Mouse (Mus musculus) lung, postnatal 4 days (tissue): Measurements from ENCODE around the gene Slc12a3.

Experiments
- DNase-seq, 2 experiments: peaks; one replicate each; pipeline ENCODE4 v3.0.0; 2021

The Slc12a3 gene

DNA sequence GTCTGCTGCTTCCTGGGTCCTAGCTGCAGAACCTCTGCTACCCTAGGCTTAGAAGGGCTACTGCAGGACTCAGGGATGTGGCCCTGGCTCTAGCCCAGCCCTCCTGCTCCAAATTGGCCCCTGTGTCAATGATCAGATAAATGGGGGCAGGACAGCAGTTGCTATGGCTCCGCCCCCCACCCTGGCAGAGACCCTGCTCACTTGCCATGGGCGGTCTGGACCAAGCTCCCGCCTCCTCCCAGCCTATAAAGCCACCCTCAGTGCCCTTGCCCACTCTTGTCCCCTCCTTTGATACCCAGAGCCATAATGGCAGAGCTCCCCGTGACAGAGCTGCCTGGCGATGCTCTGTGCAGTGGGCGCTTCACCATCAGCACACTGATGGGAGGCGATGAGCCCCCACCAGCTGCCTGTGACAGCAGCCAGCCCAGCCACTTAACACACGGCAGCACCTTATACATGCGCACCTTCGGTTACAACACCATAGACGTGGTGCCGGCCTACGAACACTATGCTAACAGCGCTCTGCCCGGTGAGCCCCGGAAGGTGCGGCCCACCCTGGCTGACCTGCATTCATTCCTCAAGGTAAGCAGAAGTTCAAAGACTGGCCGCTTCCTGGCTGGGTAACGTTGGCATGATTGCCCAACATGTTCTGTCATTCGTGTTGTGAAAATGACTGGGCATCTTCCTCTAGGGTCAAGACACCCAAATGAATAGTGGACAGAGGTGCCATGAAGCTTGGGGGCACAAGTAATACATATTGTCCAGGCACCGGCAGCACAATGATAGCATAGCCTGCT lies at the start of gene Slc12a3:
TSS of gene Slc12a3 (plus strand) at position 270 of the 797 bp plus-strand sequence.
- DNase-seq: no peak

DNA sequence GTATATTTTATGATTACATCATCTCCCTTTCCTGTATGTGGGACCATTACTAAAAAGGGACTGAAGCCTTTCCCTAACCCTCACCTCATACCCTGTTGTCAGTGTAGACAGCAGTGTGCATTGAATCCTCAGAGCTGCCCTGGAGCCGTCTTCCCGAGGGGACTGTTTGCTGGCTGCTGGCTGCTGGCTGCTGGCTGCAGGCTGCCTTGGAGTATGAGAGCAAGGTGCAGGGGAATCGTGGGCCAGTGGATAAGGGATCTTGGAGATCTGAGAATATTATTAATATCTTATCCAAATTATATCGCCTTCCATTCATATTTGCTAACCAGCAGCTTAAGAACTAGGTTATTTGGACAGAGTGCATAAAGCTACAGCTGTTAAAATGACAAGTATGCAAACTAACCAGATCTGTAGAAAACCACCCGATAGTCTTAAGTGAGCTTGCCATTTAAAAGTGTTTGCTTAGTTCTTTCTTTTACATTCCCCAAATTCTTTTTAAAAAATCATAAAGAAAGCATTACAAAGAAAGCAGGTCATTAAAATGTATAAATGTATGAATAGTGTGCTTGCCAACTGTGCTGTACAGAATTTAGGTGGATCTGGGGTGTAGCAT lies 48.9 kb upstream of the Slc12a3 start:
- DNase-seq: no peak

DNA sequence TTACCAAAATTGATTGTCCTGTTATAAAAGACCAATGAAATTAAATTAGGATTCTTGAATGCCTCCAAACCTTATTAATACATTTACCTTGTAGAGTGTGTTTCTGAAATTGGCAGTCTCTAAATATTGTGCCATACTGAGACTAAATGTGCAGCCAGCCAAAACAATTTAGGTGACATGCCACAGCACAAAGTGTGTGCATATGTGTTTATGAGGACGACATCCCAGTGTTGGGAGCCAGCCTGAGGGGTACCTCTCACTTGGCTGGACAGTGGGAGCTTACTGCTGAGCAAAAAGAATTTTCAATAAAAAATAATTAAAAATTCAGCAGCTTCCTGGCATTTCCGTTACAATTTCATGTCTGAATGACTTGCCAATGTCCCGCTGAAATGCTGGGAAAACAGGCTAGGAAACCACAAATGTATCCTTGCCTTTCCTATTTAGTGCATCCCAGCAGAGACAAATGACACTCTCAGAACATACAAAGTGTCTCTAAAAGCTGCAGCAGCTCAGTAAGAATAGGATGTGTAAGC lies 46.5 kb upstream of the Slc12a3 start:
- no peak for DNase-seq

DNA sequence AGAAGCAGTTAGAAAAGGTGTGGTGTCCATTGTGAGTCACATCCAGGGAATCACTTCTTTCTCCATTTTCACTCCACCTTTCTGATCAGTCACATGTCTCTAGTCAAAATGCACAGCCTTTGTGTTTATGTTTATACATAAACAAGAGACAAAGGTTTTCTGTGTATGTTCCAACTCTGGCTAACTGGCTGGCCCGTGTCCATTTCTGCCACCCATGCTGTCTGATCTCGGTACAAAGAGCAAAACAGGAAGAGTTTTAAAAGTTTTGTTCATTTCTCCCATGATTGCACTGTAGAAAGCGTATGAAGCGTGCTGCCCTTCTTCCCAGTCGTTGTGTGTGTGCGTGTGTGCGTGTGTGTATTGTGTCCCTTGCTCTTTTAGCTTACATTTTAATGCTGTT lies 44.8 kb upstream of the Slc12a3 start:
- DNase-seq: no peak

DNA sequence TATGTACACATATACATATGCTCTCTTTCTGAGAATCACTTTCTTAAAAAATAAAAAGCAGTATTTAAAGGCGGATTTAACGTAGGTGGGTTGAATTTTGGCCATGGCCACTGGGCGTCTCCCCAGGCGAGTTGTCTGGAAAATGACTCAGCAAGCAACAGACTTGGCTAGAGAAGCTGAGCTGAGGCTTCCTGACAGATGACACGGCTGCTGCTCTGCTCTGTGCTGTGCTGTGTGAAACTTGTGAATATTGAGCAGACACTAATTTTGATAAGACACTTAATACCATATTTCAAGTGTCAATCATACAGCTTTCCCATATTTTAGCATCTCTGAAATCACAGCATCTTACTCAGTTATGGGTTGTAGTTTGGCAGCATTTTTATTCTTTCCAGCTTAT lies 38.4 kb upstream of the Slc12a3 start:
- DNase-seq: no peak

DNA sequence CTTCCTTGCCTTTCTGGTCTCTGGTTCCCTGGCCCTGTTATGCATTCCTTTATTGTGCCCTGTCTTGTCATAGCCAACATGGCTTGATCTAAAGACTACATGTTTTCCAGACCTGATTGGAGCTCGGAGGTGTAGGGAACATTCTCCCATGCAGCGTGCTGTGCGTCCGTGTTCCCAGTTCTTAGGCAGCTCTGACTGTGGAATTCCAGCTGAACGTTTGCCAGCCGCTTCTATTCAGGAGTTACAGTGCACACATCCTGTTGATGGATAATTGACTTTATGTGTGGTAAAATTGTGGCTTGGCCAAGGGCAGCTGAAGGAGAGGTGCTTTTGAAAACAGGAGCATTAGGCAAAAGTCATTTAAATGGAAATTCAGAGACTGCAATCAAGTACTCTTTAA lies 36.9 kb upstream of the Slc12a3 start:
- DNase-seq: no peak

DNA sequence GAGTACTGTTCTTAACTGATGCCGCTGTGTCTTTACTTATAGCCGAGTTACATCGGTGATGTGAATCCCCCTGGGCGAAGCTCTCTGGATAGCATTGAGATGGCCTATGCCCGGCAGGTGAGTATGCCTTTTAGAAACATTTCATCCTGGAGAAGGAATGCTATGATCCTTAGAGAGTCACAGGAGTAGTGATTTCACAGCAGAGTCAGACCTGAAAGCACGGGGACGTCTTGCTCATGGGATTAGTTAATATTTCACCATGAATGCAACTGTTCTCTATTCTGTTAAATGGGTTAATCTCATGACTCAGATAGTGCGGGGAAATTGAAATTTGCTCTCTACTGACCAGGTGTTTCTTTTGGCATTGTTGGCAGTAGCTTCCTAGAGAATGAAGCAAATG lies 36.4 kb upstream of the Slc12a3 start:
- DNase-seq: no peak

DNA sequence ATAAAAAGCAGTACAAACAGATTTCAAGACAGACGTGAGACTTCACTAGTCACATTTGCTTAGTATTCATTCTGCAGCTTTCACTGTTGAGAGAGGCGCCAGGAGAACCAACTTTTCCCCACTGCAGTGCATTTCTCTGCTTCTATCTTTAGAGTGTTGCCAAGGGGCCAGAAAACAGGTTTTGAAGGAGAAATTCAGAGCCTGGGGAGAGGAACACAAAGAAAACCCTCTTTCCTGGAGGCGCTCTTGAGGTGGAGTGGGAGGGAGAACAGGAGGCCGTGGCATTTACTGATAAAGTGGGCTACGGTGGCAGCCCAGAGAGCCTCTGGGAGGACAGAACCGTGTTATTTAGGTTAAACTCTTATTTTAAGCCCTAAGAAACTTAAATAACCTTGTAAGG lies 33.3 kb upstream of the Slc12a3 start:
- DNase-seq: peak in 1 of 2 experiments; percentile 25

DNA sequence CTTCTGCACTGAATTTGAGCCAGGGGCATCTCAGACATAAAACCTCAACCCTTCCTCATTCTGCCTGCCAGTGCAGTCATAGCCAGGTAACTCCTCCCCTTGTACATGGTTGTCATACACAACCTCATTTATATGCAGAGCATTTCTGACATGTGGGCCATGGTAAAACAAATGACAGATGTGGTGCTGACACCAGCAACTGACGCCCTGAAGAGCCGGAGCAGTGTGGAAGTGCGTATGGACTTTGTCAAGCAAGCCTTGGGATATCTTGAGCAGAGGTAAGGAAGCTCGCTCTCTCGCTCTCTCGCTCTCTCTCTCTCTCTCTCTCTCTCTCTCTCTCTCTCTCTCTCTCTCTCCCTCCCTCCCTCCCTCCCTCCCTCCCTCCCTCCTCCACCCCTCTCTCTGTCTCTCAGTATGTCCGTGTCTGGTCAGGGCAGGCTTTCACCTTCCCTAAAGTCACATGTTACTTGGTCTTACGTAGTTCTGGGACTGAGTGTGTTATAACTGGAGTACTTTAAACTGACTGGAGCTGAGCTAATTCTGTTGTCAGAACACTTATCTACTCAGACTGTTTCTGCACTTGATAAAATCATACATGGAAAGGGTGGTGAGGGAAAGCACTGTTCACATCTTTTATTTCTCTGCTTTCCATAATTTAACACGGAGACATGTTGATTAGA lies 32.5 kb upstream of the Slc12a3 start:
- no peak for DNase-seq

DNA sequence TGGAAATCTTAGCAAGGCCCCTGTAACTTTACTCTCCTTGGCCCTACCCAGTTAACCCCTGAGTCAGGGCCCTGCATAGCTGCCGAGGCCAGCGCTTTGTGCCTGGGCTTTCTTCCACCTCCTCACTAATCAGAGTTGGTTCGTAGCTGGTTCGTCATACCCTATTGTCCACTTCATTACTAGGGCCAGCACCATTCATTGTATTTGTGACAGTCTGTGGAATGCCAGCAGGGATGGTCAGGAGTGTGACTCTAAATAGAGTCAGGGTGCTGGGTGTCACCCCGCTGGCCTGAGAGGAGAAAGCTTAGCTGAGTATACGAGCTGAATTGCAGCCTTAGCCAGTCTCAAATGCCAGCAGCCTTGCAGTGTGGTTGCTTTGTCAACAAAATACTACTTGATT lies 31.9 kb upstream of the Slc12a3 start:
- DNase-seq: no peak

DNA sequence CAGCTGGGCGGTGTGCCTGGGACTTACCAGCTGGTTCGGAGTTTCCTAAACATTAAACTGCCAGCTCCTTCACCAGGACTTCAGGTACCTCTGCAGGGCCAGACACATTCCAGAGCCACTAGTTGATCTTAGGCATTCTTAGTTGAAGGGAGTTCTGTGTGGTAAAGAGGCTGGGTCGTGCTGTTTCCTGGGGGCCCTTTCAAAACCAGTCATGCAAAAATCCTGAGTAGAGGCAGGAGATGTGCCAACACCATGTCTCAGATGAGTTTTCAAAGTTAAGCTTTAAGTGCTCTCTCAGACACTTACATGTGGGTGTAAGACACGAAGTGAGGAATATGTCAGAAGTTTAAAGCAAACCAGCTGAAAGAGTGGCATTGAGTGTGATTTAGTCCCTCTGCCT lies 28.2 kb upstream of the Slc12a3 start:
- DNase-seq: peak in 1 of 2 experiments; percentile 45

DNA sequence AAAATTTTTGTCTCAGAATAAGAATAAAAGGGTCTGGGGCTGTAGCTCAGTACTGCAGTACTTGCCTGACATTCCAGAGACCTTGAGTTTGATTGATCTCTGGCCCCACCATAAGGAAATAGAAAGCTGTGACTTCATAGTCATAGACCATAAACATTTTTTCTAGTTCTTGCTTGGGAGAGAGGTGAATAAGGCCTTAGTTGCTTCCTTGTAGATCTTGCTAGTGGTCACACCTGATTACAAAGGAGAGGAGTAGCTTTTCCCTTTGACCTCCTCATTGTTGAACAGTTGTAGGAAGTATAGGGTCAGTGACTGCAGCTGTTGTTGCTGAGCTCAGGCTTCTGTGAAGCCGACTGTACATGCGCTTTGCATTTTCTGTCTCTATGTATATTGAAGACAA lies 24.6 kb upstream of the Slc12a3 start:
- no peak for DNase-seq

DNA sequence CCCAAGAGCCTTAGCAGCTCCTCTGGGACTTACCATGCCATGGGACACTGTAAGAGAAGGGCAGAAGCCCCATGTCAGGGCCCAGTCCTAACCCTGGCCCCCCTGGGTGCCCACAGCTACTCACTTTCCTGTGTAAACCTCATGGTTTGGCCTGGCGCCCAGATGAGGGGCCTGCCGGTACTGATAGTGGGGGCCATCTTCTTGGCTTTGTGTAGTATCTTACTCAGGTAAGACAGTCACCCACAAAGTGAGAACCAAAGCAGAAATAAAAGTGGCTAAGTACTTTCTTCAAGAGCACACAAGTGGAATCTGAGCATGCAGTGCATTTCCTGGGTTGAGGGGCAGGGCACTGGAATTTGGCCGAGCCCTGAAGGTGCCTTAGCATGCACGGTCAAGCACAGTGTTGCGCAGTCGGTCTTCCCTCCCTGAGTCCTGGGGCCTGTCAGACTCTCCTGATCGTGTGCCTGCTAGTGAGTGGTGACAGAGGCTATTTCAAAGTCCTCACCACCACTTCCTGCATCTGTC lies 21.9 kb upstream of the Slc12a3 start:
- DNase-seq: peak; percentile 62 to 85

DNA sequence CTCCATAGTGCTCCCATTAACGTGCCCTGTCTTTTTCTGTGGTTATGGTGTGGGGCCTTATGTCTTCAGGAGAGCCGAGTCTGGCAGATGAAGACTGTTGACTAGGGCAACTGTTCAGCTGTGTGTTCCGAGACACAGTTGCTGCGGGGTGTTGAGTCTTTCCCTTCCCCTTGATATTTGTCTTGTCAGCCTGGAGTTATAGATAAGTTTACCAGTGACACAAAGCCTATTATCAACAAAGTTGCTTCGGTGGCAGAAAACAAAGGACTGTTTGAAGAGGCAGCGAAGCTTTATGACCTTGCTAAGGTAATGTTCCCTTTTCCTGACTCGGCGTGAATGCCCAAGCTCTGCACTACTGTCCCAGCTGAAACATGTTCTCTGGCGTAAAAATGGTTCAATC lies 21.3 kb upstream of the Slc12a3 start:
- DNase-seq: no peak

DNA sequence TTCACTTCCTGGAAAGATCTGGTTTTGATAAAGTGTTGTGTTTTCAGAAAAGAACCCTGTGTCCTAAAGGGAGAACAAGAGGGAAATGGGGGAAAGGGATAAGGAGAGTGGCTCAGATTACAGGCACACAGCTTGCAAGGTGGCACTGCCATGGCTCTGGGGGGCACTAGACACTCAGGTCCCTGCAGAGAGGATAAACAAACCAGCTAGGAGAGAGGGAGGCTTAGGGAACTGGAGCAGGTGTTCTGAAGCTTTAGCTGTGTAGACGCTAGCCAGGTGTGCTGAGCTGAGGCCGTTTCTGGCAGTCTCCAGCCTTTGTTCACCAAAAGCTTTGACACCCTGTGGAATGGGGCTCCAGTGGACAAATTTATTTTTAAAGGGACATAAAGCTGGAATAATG lies 14.9 kb upstream of the Slc12a3 start:
- DNase-seq: no peak

DNA sequence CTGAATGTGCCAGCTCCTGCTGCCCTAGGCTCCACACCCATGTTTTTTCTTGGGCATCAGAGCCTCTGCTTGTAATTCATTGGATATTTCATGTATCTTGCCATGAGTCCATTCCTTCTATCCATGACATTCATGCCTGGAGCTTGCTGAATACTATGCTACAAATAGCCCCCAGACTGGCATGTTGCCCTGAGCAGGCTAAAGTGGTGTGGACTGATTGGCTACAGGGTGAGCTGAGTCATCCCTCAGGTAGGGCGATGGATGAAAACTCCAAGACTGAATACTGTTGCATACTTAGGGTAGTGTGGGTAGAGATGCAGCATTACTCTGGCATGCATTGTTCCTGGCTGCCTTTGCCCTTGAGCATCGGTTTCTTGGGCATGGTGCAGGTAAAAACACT lies 11.8 kb upstream of the Slc12a3 start:
- DNase-seq: no peak

DNA sequence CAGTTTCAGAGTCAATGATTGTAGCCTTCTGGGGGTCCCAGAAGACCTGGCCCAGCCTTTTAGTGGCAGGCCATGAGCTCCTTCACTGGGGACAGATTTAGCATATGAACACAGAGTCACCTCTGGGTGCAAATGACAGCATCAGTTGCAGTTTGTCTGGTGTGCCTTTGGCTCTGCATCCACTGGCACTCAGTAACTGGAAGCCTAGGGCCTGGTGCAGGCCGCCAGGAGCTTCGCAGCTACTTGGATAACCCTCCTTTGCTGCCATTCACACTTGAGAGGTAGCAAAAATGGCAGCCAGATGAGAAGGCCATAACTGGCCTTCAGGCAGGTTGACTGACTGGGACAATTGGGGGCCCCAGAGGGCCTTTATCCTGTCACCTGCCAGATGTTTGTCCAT lies 11.3 kb upstream of the Slc12a3 start:
- DNase-seq: no peak

DNA sequence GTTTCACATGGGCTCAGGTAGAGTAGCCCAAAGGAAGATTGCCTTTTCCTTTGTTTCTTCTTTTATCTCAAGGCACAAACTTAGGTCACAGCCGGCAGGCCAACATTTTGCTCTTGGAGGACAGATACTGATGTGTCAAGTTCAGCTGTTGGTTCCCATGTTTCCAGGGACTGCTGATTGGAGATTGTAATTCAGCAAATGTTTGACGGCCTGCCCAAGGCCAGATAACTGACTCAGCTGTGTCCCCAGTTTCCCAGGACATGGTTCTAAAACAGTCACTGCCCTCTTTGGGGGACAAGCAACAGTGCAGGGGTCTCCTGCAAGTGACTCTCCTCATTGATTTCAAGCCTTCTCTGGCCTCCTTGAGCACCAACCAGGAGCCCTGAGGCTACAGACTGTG lies 9.0 kb upstream of the Slc12a3 start:
- peak in 1 of 2 experiments; percentile 6 for DNase-seq

DNA sequence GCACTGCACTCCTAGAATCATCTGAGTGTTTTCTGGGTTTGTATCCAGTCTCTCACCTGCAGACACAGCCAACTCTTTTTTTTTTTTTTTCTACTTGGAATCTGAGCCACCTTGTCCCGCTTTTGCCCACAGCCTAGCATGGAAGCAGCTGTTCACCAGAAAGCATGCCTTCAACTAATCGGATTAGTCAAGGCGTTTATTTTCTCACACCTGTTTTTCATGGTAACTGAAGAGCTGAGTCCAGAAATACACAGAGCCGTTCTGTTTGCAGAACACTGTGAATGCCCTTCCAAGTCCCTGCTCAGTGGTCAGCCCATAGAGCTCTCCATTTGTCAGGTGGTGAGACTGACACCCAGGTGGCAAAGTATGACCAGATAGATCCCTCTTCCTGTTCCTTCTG lies 6.9 kb upstream of the Slc12a3 start:
- peak in 1 of 2 experiments; percentile 5 for DNase-seq

DNA sequence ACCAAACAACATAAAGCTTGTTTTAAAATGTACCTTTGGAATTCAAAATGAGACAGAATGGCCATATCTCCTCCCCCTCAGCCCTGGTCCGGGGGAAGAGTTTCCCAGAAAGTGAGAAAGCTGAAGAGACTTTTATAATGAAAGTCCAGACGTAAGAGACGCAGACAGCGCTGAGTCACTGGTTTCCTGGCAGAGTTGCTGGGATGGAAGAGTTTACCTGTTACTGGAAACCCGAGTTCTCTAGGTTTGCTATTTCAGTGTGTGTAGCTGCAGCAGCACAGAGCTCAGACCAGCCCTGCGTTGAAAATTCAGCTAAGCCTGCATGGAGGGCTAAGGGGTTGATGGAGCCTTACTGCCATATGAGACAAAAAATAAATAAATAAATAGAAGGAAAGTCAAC lies 6.0 kb upstream of the Slc12a3 start:
- no peak for DNase-seq

DNA sequence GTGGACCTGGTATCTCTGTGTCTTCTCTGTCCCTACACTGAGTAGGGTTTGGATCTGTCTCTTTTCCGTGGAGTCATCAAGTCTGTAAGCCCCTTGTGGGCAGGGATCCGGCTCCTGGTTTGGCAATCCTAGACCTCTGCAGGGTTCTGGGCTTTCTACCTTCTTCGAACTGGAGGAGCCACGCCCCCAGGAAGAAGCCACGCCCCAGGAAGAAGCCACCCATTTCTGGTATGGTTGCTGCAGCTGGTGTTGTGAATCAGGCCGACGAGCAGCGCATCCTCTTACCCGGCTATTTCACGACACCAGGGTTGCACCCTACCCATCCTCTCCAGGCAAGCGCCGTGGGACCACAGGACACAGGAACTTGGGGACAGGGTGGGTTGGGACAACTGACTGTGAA lies 4.9 kb upstream of the Slc12a3 start:
- DNase-seq: peak in 1 of 2 experiments; percentile 31

DNA sequence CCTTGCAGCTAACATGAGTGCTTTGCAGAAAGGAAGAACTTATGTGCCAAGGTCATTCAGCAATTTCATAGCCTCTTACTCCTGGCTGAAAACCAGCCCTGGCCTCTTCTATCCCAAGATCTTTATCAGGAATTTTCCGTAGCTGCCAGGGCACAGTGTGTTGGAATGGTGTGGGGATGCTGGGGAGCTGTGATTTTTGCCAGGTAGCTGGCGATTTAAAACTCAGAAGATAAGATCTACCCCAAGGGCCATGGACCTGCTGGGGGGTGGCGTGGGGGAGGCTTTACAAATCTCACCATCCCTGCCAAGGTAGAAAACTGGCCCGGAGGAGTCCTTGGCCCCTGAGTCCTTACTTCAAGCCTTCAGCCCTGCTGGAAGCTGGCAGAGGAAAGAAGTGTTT lies 3.0 kb upstream of the Slc12a3 start:
- DNase-seq: no peak

DNA sequence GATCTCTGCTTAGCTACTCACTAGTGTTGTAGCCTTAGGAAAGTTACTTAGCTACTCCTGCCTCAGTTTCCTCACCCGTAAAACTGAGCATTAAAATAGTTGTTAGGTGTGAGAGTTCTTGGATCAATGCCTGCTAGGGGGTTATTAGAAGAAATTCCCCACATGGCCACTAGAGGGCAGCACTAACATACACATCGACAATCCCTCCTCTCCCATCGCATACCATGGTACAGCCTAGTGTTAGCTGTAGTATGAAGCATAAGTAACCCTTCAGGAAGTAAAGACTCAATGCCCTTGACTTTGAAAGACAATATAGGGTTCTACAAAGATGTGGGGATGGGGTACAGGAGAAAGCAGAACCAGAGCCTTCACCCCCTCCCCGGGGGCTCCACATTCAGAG lies 1.7 kb downstream of the Slc12a3 start:
- peak in 1 of 2 experiments; percentile 65 for DNase-seq

DNA sequence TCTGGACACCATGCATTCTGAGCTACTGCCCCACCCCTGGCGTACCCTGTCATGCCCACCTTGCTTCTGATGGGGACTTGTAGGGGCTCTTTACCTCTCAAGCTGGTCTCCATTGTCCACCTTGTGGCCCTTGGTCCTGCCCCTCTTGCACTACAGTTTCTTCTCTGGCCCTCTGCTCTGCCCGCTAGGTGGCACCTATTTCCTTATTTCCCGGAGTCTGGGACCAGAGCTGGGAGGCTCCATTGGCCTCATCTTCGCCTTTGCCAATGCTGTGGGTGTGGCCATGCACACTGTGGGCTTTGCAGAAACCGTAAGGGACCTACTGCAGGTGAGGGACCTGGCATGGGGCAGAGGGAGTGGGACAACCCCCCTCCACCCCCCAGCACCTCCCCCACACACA lies 4.3 kb downstream of the Slc12a3 start:
- peak in 1 of 2 experiments; percentile 34 for DNase-seq
